Mouse (Mus musculus): ENCODE data around the gene Tbc1d12. TPM values are rescaled to one million over a fixed set of nuclear protein-coding genes. Genes with fewer than 3 reads are reported as not detected.

Tbc1d12 gene
- polyA plus RNA-seq, 1 experiment from 2014 or later: 5.0 TPM

GRCm38 (mm10) chr19:38928481-38929158, 92.2 kb downstream of the Tbc1d12 start:
- Histone ChIP-seq H3K36me3 (no peaks in the 10 kb centered on the region), H3K27me3 (no peaks in the 10 kb centered on the region), H3K27ac (replicated peaks) (no peak overlapping the region), H3K4me2 (replicated peaks) (no peak overlapping the region), H3K4me1 (peaks cover 16% of the 10 kb centered on the region), H3K9me3 (no peaks in the 10 kb centered on the region), H3K4me3 (no peak overlapping the region), H3K9ac (replicated peaks) (no peak overlapping the region)
- no peak for ATAC-seq (replicated peaks)
- WGBS: 88% methylated on average over 10 of the region's 11 CpGs

- Histone ChIP-seq H3K9ac (replicated peaks) (peak overlapping the region; percentile 83), H3K4me2 (replicated peaks) (peak overlapping the region; percentile 97), H3K4me3 (peak overlapping the region; percentile 84), H3K27ac (replicated peaks) (no peak overlapping the region), H3K36me3 (no peaks in the 10 kb centered on the region), H3K9me3 (no peaks in the 10 kb centered on the region), H3K4me1 (peaks cover 16% of the 10 kb centered on the region), H3K27me3 (no peaks in the 10 kb centered on the region)
- ATAC-seq (replicated peaks): no peak
- 71% methylated on average over 13 of the region's 13 CpGs for whole genome bisulfite sequencing
Measured at GRCm38 (mm10) chr19:38929471-38930251, 93.3 kb downstream of the Tbc1d12 start.

DNA sequence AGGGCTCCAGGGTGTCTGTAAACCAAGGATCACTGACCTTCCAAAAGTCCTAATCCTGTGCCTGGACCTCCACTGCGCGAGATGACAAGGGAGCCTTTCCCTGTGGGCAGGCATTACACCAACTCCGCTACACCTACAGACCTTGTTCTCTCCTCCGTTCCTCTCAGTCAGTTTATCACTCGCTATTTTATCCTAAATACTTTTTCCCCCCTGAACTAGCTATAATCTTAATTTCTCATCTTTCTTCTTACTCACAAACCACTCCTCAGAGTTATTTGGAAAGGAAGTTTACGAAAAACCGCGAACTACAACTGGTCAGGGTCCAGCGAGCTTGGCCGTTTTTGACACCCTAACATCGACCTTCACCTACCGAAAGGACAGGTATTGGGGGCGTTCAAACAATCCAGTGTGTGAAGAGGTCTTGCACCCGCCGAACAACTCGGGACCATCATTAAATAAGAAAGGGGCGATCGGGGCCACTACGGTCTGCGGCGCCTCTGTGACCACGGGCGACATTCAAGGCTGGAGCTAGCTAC, 93.9 kb downstream of the Tbc1d12 start:
- ATAC-seq (replicated peaks): peak; percentile 60

GRCm38 (mm10) chr19:38930788-38931565, 94.6 kb downstream of the Tbc1d12 start, which contains the start of gene Hells:
Gene Hells (plus strand): TSS chr19:38930915.
- WGBS: under 1% methylated on average over 76 of the region's 76 CpGs
- peak; percentile 93 for ATAC-seq (replicated peaks)
- peak within 1 kb of the TSS; percentile 84 for H3K4me3 ChIP-seq
- H3K4me2 ChIP-seq (replicated peaks): peak within 1 kb of the TSS; percentile 97
- 0 out of 2 replicates have a peak within 1 kb of the TSS, but pooled peaks have one; percentile 47 for H3K27ac ChIP-seq (replicated peaks)
- H3K9me3 ChIP-seq: no peaks in the 10 kb centered on the region
- 0 out of 2 replicates have a peak, but pooled peaks cover 1% of the 10 kb centered on the region for H3K36me3 ChIP-seq
- peaks cover 16% of the 10 kb centered on the region for H3K4me1 ChIP-seq
- H3K27me3 ChIP-seq: no peaks in the 10 kb centered on the region
- peak within 1 kb of the TSS; percentile 83 for H3K9ac ChIP-seq (replicated peaks)

More for the DNA sequence above, 93.9 kb downstream of the Tbc1d12 start:
- peak overlapping the region; percentile 84 for H3K4me3 ChIP-seq
- H3K9me3 ChIP-seq: no peaks in the 10 kb centered on the region
- 0 out of 2 replicates have a peak overlapping the region, but pooled peaks have one; percentile 39 for H3K27ac ChIP-seq (replicated peaks)
- no peaks in the 10 kb centered on the region for H3K36me3 ChIP-seq
- H3K9ac ChIP-seq (replicated peaks): peak overlapping the region; percentile 83
- peak overlapping the region; percentile 97 for H3K4me2 ChIP-seq (replicated peaks)
- H3K4me1 ChIP-seq: peaks cover 16% of the 10 kb centered on the region
- WGBS: 1% methylated on average over 23 of the region's 23 CpGs
- H3K27me3 ChIP-seq: no peaks in the 10 kb centered on the region

DNA sequence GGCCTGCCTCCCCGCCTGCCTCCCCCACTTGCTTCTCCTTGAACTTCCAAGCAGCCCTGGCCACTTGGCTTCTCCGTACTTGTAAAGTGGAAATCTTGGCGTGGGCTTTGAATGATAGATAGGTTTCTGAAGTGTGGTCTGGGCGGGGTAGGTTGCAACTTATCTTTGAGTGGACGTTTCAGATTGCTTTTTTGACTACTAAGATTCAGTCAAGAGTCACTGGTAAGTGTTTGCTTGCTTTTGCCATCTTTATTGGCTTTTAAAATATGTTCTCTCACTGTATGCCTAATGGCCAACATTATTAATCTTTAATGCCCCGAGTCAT, 95.1 kb downstream of the Tbc1d12 start:
- Histone ChIP-seq H3K9ac (replicated peaks) (peak overlapping the region; percentile 83), H3K4me3 (peak overlapping the region; percentile 84), H3K4me1 (peaks cover 16% of the 10 kb centered on the region), H3K27me3 (no peaks in the 10 kb centered on the region), H3K27ac (replicated peaks) (no peak overlapping the region), H3K4me2 (replicated peaks) (peak overlapping the region; percentile 97), H3K9me3 (no peaks in the 10 kb centered on the region), H3K36me3 (0 out of 2 replicates have a peak, but pooled peaks cover 2% of the 10 kb centered on the region)
- WGBS: under 1% methylated on average over 6 of the region's 6 CpGs
- ATAC-seq (replicated peaks): no peak

GRCm38 (mm10) chr19:38944590-38945307, 108.4 kb downstream of the Tbc1d12 start:
- WGBS: 86% methylated on average over 2 of the region's 2 CpGs
- no peaks in the 10 kb centered on the region for H3K27me3 ChIP-seq
- ATAC-seq (replicated peaks): no peak
- H3K36me3 ChIP-seq: peaks cover 6% of the 10 kb centered on the region
- no peaks in the 10 kb centered on the region for H3K4me1 ChIP-seq
- H3K9me3 ChIP-seq: no peaks in the 10 kb centered on the region
- no peak overlapping the region for H3K4me3 ChIP-seq
- no peak overlapping the region for H3K27ac ChIP-seq (replicated peaks)
- H3K9ac ChIP-seq (replicated peaks): no peak overlapping the region
- H3K4me2 ChIP-seq (replicated peaks): no peak overlapping the region

Other genes starting within 250 kb of the Tbc1d12 start
- 6.0 and 7.1 TPM in 2 replicates for gene Noc3l, start 17.3 kb upstream of the Tbc1d12 start, polyA plus RNA-seq (2015; fragmentation: Nextera tagmentation; extraction: Ambion mirVana)
- gene Hells, start 94.3 kb downstream of the Tbc1d12 start, polyA plus RNA-seq (2015; fragmentation: Nextera tagmentation; extraction: Ambion mirVana): 20.8 and 22.4 TPM in 2 replicates
- not detected in 2 replicates for gene Cyp2c55, start 170.4 kb downstream of the Tbc1d12 start, polyA plus RNA-seq (2015; fragmentation: Nextera tagmentation; extraction: Ambion mirVana)
- gene Cyp2c65, start 224.4 kb downstream of the Tbc1d12 start, polyA plus RNA-seq (2015; fragmentation: Nextera tagmentation; extraction: Ambion mirVana): not detected in 2 replicates

Measured in forebrain, embryonic 15.5 days (tissue).